Mouse (Mus musculus): ENCODE results near the gene Slc7a4. TPM values are rescaled to one million over a fixed set of nuclear protein-coding genes. Genes with fewer than 3 reads are reported as not detected.
"Not testable (repeated sequence)": the region's sequence is repeated elsewhere in the genome, so short reads cannot be mapped to it uniquely, and the experiment has no call there.

Slc7a4 gene
- 40.4 and 46.1 TPM in 2 replicates for polyA plus RNA-seq (2015; fragmentation: Nextera tagmentation; extraction: Ambion mirVana)

DNA sequence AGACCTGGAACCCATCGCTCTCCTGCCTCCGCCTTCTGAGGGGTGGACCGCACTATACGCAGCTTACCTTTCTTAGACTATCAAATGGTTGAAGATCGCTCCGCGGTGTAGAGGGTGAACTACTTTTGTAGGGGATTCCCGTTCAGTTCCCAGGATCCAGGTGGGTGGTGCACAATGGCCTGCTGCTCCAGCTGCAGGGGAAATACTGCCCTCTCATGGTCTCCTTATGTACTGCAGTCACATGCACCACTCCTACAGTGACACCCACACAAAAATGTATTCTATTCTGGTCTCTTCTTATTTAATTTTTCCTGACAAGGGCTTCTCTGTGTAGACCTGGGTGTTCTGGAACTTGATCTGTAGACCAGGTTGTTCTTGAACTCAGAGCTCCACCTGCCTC lies at the start of gene Slc7a4:
Gene Slc7a4, minus strand, starts transcription at position 151 of the 400 bp plus-strand sequence.
- Histone ChIP-seq H3K4me1 (no peaks in the 10 kb centered on the region), H3K36me3 (no peaks in the 10 kb centered on the region), H3K9me3 (replicated peaks) (no peaks in the 10 kb centered on the region), H3K4me3 (replicated peaks) (no peak within 1 kb of the TSS), H3K27me3 (replicated peaks) (peaks cover 4% of the 10 kb centered on the region; the same call in 1 of the 2 replicates), H3K27ac (replicated peaks) (no peak within 1 kb of the TSS), H3K4me2 (no peak within 1 kb of the TSS), H3K9ac (replicated peaks) (no peak within 1 kb of the TSS)
- 14% methylated on average over 8 of the region's 8 CpGs for WGBS
- no peak for ATAC-seq (ENCODE audit: low FRiP score)

DNA sequence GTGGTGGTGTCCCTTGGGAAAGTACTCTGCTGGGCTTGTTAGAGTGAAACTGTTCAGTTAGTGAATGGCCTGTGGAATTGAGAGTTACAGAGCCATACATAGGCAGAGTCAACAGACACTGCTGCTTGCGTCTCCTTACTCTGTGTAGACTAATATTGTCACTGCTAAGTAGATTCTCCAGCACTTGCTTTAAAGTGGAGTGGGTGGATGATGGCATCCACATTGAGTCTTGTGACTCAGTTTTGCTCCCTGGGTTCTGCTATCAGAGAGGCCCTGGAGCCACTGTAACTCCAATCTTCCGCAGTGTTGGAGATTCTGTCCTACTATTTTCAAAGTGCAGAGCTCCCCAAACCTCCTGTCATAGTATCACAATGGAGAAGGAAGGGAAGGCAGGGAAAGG lies 49.6 kb upstream of the Slc7a4 start:
- H3K4me1 ChIP-seq: no peaks in the 10 kb centered on the region
- 98% methylated on average over 2 of the region's 2 CpGs for WGBS
- H3K27ac ChIP-seq (replicated peaks): no peak overlapping the region
- H3K36me3 ChIP-seq: peaks cover 61% of the 10 kb centered on the region
- no peaks in the 10 kb centered on the region for H3K9me3 ChIP-seq (replicated peaks)
- no peak overlapping the region for H3K9ac ChIP-seq (replicated peaks)
- no peak overlapping the region for H3K4me3 ChIP-seq (replicated peaks)
- ATAC-seq (ENCODE audit: low FRiP score): no peak
- no peaks in the 10 kb centered on the region for H3K27me3 ChIP-seq (replicated peaks)
- H3K4me2 ChIP-seq: no peak overlapping the region

DNA sequence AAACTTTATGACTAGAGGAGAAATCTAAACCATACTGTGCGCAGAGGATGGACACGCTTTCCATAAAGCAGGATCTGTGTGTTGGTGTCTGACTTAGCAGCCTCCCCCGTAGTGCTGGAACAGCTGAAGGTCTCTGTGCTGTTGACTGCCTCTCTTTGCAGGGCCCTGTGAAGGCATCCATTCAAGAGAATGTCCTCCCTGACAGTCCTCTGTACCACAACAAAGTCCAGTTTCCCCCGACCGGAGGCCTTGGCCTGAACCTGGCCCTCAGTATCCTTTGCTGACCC lies 43.2 kb upstream of the Slc7a4 start:
- H3K4me1 ChIP-seq: 0 out of 2 replicates have a peak, but pooled peaks cover 1% of the 10 kb centered on the region
- H3K36me3 ChIP-seq: peaks cover 82% of the 10 kb centered on the region
- no peak overlapping the region for H3K27ac ChIP-seq (replicated peaks)
- ATAC-seq (ENCODE audit: low FRiP score): no peak
- 96% methylated on average over 5 of the region's 5 CpGs for WGBS
- no peak overlapping the region for H3K9ac ChIP-seq (replicated peaks)
- no peaks in the 10 kb centered on the region for H3K27me3 ChIP-seq (replicated peaks)
- H3K4me2 ChIP-seq: no peak overlapping the region
- no peak overlapping the region for H3K4me3 ChIP-seq (replicated peaks)
- no peaks in the 10 kb centered on the region for H3K9me3 ChIP-seq (replicated peaks)

DNA sequence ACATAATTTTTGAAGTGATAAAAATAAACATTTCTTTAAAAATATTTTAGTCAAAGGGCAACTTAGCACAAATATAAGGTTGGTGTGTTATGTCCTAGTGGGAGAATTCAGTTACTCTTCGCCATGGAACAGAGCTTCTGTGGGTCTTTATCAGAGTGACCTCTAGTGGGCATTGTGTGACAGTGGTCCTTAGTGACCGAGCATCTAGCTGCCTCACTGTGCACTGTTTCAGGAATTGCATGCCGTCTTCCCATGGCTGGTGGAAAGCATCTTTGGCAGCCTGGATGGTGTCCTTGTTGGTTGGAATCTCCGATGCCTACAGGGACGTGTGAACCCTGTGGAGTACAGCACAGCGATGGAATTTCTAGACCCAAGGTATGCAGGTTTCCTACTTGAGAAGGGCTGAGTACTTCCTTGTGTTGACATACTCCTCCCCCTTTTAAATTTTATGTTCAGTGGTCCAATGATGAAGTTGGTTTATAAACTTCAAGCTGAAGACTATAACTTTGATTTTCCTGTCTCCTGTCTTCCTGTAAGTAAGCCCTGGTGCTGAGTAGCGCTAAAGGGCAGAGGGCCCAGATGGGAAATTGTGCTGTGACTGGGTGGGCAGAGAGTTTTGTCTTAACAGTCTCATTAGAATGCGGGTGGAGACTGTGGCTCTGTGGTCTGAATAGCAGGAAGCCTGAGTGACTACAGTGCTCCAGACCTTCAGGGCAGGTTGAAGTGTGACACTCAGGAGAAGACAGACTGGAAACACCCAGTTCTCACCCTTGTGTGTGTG lies 42.7 kb upstream of the Slc7a4 start:
- no peak for ATAC-seq (ENCODE audit: low FRiP score)
- Histone ChIP-seq H3K9ac (replicated peaks) (no peak overlapping the region), H3K27me3 (replicated peaks) (no peaks in the 10 kb centered on the region), H3K4me3 (replicated peaks) (no peak overlapping the region), H3K27ac (replicated peaks) (no peak overlapping the region), H3K36me3 (peaks cover 81% of the 10 kb centered on the region), H3K9me3 (replicated peaks) (no peaks in the 10 kb centered on the region), H3K4me2 (no peak overlapping the region), H3K4me1 (peaks cover 6% of the 10 kb centered on the region; the same call in 1 of the 2 replicates)
- WGBS: 68% methylated on average over 8 of the region's 8 CpGs

DNA sequence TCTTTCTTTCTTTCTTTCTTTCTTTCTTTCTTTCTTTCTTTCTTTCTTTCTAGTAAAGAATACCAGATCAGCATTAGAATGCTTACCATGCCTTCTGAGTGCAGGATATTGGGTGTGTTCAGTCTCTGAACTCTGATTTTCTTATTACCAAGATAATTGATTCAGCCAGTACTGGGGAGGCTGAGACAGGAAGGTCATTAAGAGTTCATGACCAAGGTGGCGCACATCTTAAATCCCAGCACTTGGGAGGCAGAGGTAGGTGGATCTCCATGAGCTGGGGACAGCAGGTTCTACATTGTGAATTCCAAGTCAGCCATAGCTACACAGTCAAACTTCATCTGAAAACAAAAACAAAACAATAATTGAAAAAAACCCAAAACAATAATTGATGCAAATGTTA lies 38.9 kb upstream of the Slc7a4 start:
- 97% methylated on average over 1 of the region's 1 CpGs for WGBS
- H3K27me3 ChIP-seq (replicated peaks): no peaks in the 10 kb centered on the region
- H3K4me1 ChIP-seq: peaks cover 21% of the 10 kb centered on the region
- no peak overlapping the region for H3K4me3 ChIP-seq (replicated peaks)
- no peaks in the 10 kb centered on the region for H3K9me3 ChIP-seq (replicated peaks)
- no peak overlapping the region for H3K4me2 ChIP-seq
- no peak for ATAC-seq (ENCODE audit: low FRiP score)
- no peak overlapping the region for H3K9ac ChIP-seq (replicated peaks)
- no peak overlapping the region for H3K27ac ChIP-seq (replicated peaks)
- H3K36me3 ChIP-seq: peaks cover 45% of the 10 kb centered on the region

DNA sequence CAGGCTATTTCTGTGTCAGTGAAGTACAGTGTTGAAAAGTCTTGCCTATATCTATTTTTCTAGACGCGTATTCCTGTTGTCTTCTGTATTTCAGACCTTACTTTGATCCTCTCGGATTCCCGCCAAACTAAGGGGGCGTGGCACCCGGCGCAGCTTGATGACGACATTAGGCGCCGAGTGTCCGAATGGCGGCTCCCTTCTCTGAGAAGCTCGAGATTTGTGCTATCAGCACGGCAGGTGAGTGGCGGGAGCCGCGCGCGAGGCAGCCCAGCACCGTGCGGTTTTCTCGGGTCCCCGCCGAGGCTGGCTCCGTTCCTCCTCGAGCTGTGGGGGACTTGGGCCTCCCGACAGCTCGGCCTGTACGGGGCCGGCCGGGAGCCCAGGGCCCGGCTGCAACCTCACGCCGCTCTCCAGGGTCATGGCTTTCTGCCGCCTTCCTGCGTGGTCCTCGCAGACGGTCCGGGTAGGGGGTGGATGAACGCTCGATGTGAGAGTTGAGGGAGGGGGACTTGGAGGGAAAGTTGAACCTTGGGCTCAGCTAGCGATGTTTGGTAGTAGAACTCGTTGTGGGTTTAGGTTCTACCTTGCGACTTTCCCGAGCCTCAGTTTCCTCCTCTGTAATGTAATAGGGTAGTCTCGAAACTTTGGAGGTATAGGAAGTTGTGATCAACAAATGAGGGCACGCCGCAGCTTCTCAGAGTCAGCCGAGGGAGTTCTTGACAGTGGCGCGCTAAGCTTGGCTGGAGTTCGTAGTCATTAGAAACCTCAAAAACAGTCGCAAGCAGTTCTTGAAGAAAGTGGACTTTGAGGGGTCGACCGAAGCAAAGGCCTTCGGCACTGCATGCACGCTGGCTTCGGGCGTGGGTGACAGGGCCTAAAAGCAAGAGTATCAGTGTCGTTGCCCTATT lies 36.4 kb upstream of the Slc7a4 start, which contains the start of gene Smpd4:
Gene Smpd4, plus strand, starts transcription at position 157 of the 908 bp plus-strand sequence.
- H3K4me2 ChIP-seq: peak within 1 kb of the TSS; percentile 86
- no peaks in the 10 kb centered on the region for H3K9me3 ChIP-seq (replicated peaks)
- peak within 1 kb of the TSS; percentile 96 for H3K4me3 ChIP-seq (replicated peaks)
- H3K27me3 ChIP-seq (replicated peaks): no peaks in the 10 kb centered on the region
- ATAC-seq (ENCODE audit: low FRiP score): peak; percentile 81
- peaks cover 21% of the 10 kb centered on the region for H3K4me1 ChIP-seq
- H3K36me3 ChIP-seq: peaks cover 25% of the 10 kb centered on the region
- 4% methylated on average over 60 of the region's 60 CpGs for WGBS
- H3K27ac ChIP-seq (replicated peaks): peak within 1 kb of the TSS; percentile 66
- peak within 1 kb of the TSS; percentile 90 for H3K9ac ChIP-seq (replicated peaks)

DNA sequence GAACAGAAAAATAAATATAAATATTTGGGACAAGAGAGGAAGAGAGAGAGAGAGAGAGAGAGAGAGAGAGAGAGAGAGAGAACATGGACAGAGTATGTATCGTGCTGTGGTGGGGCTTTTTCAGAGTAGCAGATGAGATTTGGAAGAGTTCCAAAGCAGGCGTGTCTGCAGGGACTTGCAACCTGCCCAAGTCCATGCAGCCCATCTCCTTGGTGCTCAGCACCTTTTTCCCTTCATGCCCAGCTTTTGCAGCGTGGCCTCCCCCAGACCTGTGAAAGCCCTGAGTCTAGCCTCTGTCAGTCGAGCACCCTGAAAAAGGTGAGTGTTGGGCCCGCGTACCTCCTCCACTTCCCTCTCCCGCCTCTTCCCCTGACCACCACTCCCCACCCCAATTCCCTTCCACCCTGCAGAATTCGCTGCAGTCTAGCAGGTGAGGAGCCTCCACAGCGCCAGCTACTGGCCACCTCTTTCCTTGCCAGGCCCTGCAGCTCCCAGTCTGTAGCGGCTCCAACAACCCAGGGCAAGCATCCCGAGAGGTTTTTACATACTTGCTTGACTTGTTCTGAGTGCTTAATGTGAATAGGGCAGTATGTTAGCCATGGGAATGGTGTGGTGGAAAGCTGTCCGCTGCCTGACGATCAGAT lies 35.0 kb upstream of the Slc7a4 start:
- H3K4me3 ChIP-seq (replicated peaks): no peak overlapping the region
- peaks cover 15% of the 10 kb centered on the region for H3K36me3 ChIP-seq
- H3K27ac ChIP-seq (replicated peaks): no peak overlapping the region
- H3K9ac ChIP-seq (replicated peaks): no peak overlapping the region
- H3K27me3 ChIP-seq (replicated peaks): no peaks in the 10 kb centered on the region
- H3K9me3 ChIP-seq (replicated peaks): no peaks in the 10 kb centered on the region
- peaks cover 21% of the 10 kb centered on the region for H3K4me1 ChIP-seq
- peak overlapping the region; percentile 20 for H3K4me2 ChIP-seq
- ATAC-seq (ENCODE audit: low FRiP score): peak; percentile 61; the same call in 1 of the 2 replicates
- 27% methylated on average over 13 of the region's 13 CpGs for WGBS

DNA sequence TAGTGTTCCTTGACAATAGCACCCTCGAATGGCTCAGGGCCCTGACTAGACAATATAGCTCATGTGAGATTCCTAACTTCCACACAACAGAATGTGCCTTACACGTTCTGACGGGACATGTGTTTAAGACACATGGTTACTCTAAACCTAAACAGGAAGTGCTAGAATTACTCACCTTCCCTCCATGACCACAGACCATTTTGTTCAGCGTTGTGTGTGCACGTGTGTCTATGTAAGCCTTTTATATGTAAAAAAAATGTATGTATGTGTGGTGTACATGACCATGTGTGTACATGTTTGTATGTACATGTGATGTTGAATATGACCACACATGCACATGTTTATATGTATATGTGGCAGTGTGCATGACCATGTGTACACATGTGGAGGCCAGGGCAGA lies 33.2 kb upstream of the Slc7a4 start:
- peaks cover 20% of the 10 kb centered on the region for H3K4me1 ChIP-seq
- no peak overlapping the region for H3K4me3 ChIP-seq (replicated peaks)
- no peak overlapping the region for H3K4me2 ChIP-seq
- ATAC-seq (ENCODE audit: low FRiP score): no peak
- H3K27me3 ChIP-seq (replicated peaks): no peaks in the 10 kb centered on the region
- H3K9ac ChIP-seq (replicated peaks): no peak overlapping the region
- H3K9me3 ChIP-seq (replicated peaks): no peaks in the 10 kb centered on the region
- 0 out of 2 replicates have a peak, but pooled peaks cover 2% of the 10 kb centered on the region for H3K36me3 ChIP-seq
- WGBS: 87% methylated on average over 5 of the region's 5 CpGs
- no peak overlapping the region for H3K27ac ChIP-seq (replicated peaks)

DNA sequence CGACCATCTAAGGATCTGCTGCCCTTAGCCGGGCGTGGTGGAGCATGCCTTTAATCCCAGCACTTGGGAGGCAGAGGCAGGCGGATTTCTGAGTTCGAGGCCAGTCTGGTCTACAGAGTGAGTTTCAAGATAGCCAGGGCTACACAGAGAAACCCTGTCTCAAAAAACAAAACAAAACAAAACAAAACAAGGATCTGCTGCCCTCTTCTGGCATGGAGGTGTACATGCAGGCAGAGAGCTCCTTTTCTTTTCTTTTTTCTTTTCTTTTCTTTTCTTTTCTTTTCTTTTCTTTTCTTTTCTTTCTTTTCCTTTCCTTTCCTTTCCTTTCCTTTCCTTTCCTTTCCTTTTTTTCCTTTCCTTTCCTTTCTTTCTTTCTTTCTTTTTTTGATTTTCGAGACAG lies 31.7 kb upstream of the Slc7a4 start:
- not testable (repeated sequence) for H3K9me3 ChIP-seq (replicated peaks); H3K27me3 ChIP-seq (replicated peaks); ATAC-seq (ENCODE audit: low FRiP score); H3K4me2 ChIP-seq; H3K4me3 ChIP-seq (replicated peaks); H3K9ac ChIP-seq (replicated peaks); H3K36me3 ChIP-seq; H3K4me1 ChIP-seq; H3K27ac ChIP-seq (replicated peaks)
- 93% methylated on average over 6 of the region's 6 CpGs for WGBS

DNA sequence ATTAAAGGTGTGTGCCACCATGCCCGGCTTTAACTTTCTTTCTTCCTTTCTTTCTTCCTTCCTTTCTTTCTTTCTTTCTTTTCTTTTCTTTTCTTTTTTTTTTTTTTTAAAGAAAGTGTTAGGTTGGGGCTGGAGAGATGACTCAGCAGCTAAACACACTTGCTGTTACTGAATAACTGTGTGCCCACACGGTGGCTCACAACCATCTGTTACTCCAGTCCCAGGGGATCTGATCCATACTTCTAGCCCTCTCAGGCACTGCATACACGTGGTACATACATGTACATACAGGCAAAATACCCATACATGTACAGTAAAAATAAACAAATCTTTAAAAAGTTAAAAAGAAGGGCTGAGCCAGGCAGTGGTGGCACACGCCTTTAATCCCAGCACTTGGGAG lies 28.4 kb upstream of the Slc7a4 start:
- H3K27ac ChIP-seq (replicated peaks): no peak overlapping the region
- no peak overlapping the region for H3K9ac ChIP-seq (replicated peaks)
- no peaks in the 10 kb centered on the region for H3K4me1 ChIP-seq
- H3K36me3 ChIP-seq: no peaks in the 10 kb centered on the region
- no peak overlapping the region for H3K4me2 ChIP-seq
- 79% methylated on average over 4 of the region's 4 CpGs for WGBS
- no peaks in the 10 kb centered on the region for H3K27me3 ChIP-seq (replicated peaks)
- no peak for ATAC-seq (ENCODE audit: low FRiP score)
- no peaks in the 10 kb centered on the region for H3K9me3 ChIP-seq (replicated peaks)
- H3K4me3 ChIP-seq (replicated peaks): no peak overlapping the region

DNA sequence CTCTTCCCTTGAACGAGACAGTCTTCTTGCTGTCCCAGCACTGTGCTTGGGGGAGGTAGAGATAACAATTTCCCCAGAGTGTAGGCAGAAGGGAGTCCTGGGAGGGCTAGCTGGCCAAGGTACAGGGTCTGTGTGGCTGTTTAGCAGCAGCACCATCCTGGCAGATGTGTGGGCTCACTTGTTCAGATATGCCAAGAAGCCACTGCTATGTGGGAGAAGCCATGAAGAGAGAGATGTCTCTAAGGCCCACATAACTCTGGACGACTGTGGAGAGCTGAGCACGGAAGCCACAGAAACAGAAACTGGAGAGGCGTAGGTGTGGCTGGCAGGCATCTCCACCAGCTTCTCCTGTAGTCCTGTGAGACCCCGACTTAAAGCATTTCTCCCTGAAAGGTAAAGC lies 22.7 kb upstream of the Slc7a4 start:
- no peaks in the 10 kb centered on the region for H3K4me1 ChIP-seq
- ATAC-seq (ENCODE audit: low FRiP score): no peak
- H3K27me3 ChIP-seq (replicated peaks): no peaks in the 10 kb centered on the region
- no peak overlapping the region for H3K9ac ChIP-seq (replicated peaks)
- no peak overlapping the region for H3K4me2 ChIP-seq
- no peak overlapping the region for H3K27ac ChIP-seq (replicated peaks)
- no peaks in the 10 kb centered on the region for H3K36me3 ChIP-seq
- WGBS: 82% methylated on average over 5 of the region's 5 CpGs
- no peaks in the 10 kb centered on the region for H3K9me3 ChIP-seq (replicated peaks)
- H3K4me3 ChIP-seq (replicated peaks): no peak overlapping the region

Data from neural tube, embryonic 15.5 days (tissue).